Mouse (Mus musculus) intestine, postnatal 0 days (tissue): ENCODE measurements at regions not wholly inside any gene's neighbourhood (a gene's known extent, or its start where the extent isn't known, plus 50 kb on each side); places are given as distances from the start of the nearest gene placed in this dataset.

Experiments
- ATAC-seq: fragments of 200-750 bp; cut with Nextera tagmentation; 2 replicates; pipeline ENCODE4 v1.8.0; 2017; ENCODE audit warnings: mild to moderate bottlenecking, moderate TSS enrichment, moderate library complexity
- H3K27ac ChIP-seq: fragments of 300-500 bp; sonication (generic); 2 replicates; pipeline ENCODE4 v1.5.1; 2014; ENCODE audit warnings: mild to moderate bottlenecking, low read depth, low read length, moderate library complexity
- H3K27me3 ChIP-seq: fragments of 300-500 bp; sonication (generic); replicated peaks from 2 replicates; pipeline ENCODE4 v1.6.1; 2014; ENCODE audit warnings: low read length, mixed read lengths; ENCODE audit not compliant: control insufficient read depth, insufficient read depth
- H3K36me3 ChIP-seq: fragments of 300-500 bp; sonication (generic); 2 replicates; pipeline ENCODE4 v1.6.1; 2014; ENCODE audit warnings: mild to moderate bottlenecking, moderate library complexity; ENCODE audit not compliant: control insufficient read depth, insufficient read depth
- H3K4me1 ChIP-seq: fragments of 300-500 bp; sonication (generic); replicated peaks from 2 replicates; pipeline ENCODE4 v1.6.1; 2014; ENCODE audit warnings: antibody characterized with exemption, low read length, mixed read lengths; ENCODE audit not compliant: control insufficient read depth, insufficient read depth
- H3K4me2 ChIP-seq: fragments of 300-500 bp; sonication (generic); replicated peaks from 2 replicates; pipeline ENCODE4 v1.6.1; 2014; ENCODE audit warnings: low read depth, mild to moderate bottlenecking, moderate library complexity
- H3K4me3 ChIP-seq: fragments of 300-500 bp; sonication (generic); 2 replicates; pipeline ENCODE4 v1.5.1; 2014; ENCODE audit warnings: low read depth, low read length
- H3K9ac ChIP-seq: fragments of 300-500 bp; sonication (generic); 2 replicates; pipeline ENCODE4 v1.6.1; 2014; ENCODE audit warnings: mild to moderate bottlenecking, low read depth, low read length
- H3K9me3 ChIP-seq: fragments of 300-500 bp; sonication (generic); 2 replicates; pipeline ENCODE4 v1.6.1; 2016; ENCODE audit warnings: mixed run types; ENCODE audit not compliant: control insufficient read depth
- CTCF ChIP-seq: sonication (generic); IDR thresholded peaks from 2 replicates; pipeline ENCODE4 v1.5.1; 2016; ENCODE audit warnings: low read depth, mild to moderate bottlenecking, control low read depth, antibody characterized with exemption, moderate library complexity
- WGBS: fragments of 180-500 bp; shearing (Covaris S2); extraction: QIAGEN DNeasy Blood & Tissue Kit; methylation state at CpG from one replicate; pipeline ENCODE4 v1.1.7; 2014; 5-methylcytosine and 5-hydroxymethylcytosine counted together

DNA sequence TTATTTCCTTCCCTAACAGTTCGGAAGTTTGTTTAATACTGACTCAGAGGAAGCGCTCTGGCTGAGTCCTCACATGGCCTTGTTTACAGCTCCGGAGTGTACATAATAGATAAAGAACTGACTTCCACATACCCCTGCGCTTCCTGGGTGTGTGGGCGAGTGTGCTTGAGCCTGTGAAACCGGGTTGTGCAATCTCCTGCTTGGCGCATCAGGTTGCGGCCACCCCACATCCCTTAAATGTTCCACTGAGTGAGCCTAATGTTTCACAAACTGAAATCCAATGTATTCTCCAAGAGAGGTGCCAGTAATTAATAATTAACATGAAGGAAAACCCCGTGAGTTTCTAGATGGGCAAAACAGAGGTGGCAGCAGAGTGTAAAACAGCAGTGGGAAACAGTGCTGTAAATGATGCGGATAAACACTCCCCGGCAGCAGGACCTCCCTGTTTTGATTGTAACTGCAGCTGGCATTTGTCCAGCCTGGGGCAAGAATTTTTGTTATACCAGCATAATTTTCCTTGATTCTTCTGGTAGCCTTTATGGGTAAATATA lies 175.2 kb upstream of the Cdkn2b start:
- H3K4me3 ChIP-seq: 0 out of 2 replicates have a peak overlapping the region, but pooled peaks have one; percentile 5
- TF ChIP-seq CTCF: 0 out of 2 replicates have a peak, but pooled peaks have one; percentile 6
- peaks cover 9% of the 10 kb centered on the region; the same call in 1 of the 2 replicates for H3K4me1 ChIP-seq
- H3K4me2 ChIP-seq: peak overlapping the region; percentile 48
- no peaks in the 10 kb centered on the region for H3K36me3 ChIP-seq
- no peaks in the 10 kb centered on the region for H3K27me3 ChIP-seq
- no peaks in the 10 kb centered on the region for H3K9me3 ChIP-seq
- no peak overlapping the region for H3K9ac ChIP-seq
- no peak overlapping the region for H3K27ac ChIP-seq
- 12% methylated on average over 11 of the region's 11 CpGs for WGBS
- peak; percentile 73 for ATAC-seq

DNA sequence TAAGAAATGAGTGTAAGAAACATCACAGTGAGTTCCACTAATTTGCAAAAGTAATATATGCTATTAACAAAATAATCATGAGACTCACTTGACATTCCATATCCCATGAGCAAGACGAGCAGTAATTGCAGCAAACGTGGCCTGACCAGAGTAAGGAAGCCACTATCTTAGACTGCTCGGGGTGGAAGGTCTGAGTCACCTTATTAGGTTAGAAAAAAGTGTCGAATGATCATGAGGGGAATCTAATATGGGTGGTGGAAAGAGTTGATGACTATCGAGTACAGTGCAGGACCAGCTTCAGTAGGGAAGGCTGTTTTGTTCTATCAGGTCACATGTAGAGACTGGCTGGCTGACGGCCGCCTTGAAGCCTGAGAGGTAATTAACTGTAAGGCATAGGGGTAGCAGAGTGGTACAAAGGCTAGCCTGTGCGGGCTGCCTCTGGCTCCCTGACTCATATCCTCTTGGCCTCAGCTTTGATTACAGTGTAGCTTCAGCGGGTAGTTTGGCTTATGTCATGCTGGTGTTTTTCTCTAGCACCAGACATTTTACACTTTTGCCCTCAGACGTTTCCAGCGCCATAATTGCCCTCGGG lies 167.9 kb upstream of the Cdkn2b start:
- WGBS: 62% methylated on average over 12 of the region's 12 CpGs
- no peak for TF ChIP-seq CTCF
- peak; percentile 89 for ATAC-seq
- Histone ChIP-seq H3K4me2 (no peak overlapping the region), H3K4me3 (no peak overlapping the region), H3K9me3 (no peaks in the 10 kb centered on the region), H3K27me3 (no peaks in the 10 kb centered on the region), H3K4me1 (no peaks in the 10 kb centered on the region), H3K9ac (no peak overlapping the region), H3K36me3 (no peaks in the 10 kb centered on the region), H3K27ac (no peak overlapping the region)

DNA sequence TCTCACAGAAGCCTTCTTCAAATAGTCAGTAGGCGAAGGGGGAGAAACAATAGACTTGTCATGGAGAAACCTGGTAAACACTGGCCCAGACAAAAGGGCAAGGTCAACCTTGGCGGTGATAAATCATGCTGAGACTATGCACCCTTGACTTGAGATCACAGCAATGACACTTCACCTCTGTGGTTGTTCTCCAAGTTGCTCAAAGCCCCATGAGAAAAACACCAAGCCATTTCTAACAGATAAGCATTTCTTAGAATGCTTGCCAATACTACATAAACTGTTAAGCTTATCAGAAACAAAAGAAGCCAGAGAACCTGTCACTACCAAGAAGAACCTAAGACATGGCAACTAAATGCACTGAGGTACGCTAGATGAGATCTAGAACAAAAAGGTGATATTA lies 165.0 kb upstream of the Cdkn2b start:
- TF ChIP-seq CTCF: no peak
- no peak overlapping the region for H3K4me3 ChIP-seq
- no peaks in the 10 kb centered on the region for H3K36me3 ChIP-seq
- no peaks in the 10 kb centered on the region for H3K27me3 ChIP-seq
- WGBS: 50% methylated on average over 3 of the region's 3 CpGs
- 0 out of 2 replicates have a peak, but pooled peaks cover 2% of the 10 kb centered on the region for H3K4me1 ChIP-seq
- no peak overlapping the region for H3K9ac ChIP-seq
- H3K9me3 ChIP-seq: no peaks in the 10 kb centered on the region
- H3K4me2 ChIP-seq: no peak overlapping the region
- no peak for ATAC-seq
- no peak overlapping the region for H3K27ac ChIP-seq

DNA sequence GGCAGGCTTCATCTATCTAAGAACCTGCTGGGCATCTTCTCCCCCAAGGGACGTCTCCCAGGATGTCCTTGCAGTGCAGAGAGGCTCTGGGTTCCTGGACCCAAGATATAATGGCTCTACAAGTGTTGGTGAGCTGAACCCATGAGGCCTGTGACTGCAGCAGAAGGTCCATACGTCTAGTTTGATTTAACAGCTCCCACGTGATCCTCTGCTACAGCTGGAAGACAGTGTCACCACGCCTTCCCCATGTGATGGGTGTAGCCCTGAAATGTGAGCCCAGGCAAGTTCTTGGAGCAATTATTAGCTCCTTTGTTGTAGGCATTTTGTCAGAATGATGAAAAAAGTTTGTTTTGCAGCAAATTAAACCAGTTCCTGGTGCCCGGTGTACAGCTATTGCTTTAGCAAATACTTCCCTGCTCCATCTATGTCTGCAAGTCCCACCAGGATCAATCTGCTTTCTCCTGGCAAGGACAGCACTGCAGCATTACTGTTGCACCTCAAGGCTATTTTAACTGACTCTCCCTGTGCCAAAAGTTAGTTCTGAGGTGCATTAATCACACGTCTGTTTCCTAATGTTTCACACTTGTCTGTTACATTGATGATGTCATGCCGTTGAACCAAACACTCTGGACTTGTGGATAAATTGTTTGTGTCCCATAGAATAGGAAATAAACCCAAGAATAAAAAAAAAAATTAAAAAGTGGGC lies 164.2 kb upstream of the Cdkn2b start:
- Histone ChIP-seq H3K4me2 (no peak overlapping the region), H3K27ac (no peak overlapping the region), H3K9me3 (no peaks in the 10 kb centered on the region), H3K27me3 (no peaks in the 10 kb centered on the region), H3K36me3 (no peaks in the 10 kb centered on the region), H3K9ac (no peak overlapping the region), H3K4me3 (no peak overlapping the region), H3K4me1 (0 out of 2 replicates have a peak, but pooled peaks cover 2% of the 10 kb centered on the region)
- no peak for ATAC-seq
- TF ChIP-seq CTCF: no peak
- 38% methylated on average over 7 of the region's 7 CpGs for WGBS

DNA sequence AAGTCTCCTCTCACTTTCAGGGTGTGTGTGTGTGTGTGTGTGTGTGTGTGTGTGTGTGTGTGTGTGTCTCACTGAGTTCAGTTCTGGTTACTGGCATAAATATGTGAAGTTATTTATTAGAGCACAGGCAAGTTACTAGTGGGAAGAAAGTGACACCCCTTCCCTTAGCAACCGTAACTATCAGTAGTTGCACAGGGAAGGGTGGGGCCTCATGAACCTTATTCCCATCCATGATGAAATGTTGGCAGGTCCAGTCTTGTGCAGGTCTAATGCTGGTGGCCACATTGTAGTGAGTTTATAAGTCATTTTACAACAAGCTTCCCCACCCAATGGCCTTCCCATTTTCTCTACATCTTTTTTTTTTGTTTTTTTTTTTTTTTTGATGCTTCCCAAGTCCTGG lies 160.6 kb upstream of the Cdkn2b start:
- 50% methylated on average over 1 of the region's 1 CpGs for WGBS
- H3K27ac ChIP-seq: no peak overlapping the region
- no peak overlapping the region for H3K9ac ChIP-seq
- no peak overlapping the region for H3K4me2 ChIP-seq
- no peak; the same call in 1 of the 2 replicates for ATAC-seq
- H3K36me3 ChIP-seq: no peaks in the 10 kb centered on the region
- TF ChIP-seq CTCF: no peak
- 0 out of 2 replicates have a peak, but pooled peaks cover 2% of the 10 kb centered on the region for H3K4me1 ChIP-seq
- no peak overlapping the region for H3K4me3 ChIP-seq
- H3K9me3 ChIP-seq: no peaks in the 10 kb centered on the region
- H3K27me3 ChIP-seq: no peaks in the 10 kb centered on the region

DNA sequence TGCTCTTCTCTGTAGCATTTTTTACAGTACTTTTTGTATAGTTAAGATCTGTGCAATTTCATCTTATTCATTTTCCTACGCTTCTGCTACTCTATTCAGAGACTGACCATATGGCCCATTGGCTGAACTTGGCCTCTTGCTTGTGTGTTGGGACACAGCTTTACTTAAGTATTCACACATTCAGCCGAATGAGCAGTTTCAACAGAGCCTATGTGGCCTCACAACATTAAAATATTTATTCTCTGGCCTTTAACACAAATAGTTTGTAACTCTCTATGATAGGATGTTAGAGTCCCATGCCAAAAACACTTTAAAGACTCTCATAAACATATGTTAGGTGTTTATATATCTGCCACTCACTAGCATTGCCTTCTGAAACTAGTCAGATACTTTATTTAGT lies 159.9 kb upstream of the Cdkn2b start:
- Histone ChIP-seq H3K9ac (no peak overlapping the region), H3K9me3 (no peaks in the 10 kb centered on the region), H3K27me3 (no peaks in the 10 kb centered on the region), H3K4me1 (0 out of 2 replicates have a peak, but pooled peaks cover 2% of the 10 kb centered on the region), H3K4me3 (no peak overlapping the region), H3K4me2 (no peak overlapping the region), H3K36me3 (no peaks in the 10 kb centered on the region), H3K27ac (no peak overlapping the region)
- WGBS: 67% methylated on average over 2 of the region's 2 CpGs
- no peak for ATAC-seq
- no peak for TF ChIP-seq CTCF
